Mouse (Mus musculus): ENCODE data around the gene Nrxn2. TPM values are rescaled to one million over a fixed set of nuclear protein-coding genes. Genes with fewer than 3 reads are reported as not detected.

Gene Nrxn2
- polyA plus RNA-seq, 1 experiment from 2014 or later, result 0.98 TPM

DNA sequence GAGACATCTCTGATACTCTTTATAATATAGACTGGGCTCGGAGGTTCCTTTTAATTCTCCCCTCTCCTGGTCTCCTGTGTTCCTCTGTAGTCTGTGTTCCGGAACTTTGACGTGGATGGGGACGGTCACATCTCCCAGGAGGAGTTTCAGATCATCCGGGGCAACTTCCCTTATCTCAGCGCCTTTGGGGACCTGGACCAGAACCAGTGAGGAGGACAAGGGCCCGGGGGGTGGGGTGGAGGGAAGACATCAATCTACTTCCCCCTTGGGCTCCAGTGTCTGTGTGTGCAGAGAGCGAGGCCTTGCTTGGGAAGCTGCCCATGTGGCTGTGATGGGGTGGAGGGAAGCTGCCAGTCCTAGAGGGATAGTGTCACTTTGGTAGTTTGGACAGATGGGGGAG lies 9.8 kb upstream of the Nrxn2 start:
- 75% methylated on average over 8 of the region's 8 CpGs for WGBS
- ATAC-seq (ENCODE audit: insufficient read depth, low FRiP score), result no peak

DNA sequence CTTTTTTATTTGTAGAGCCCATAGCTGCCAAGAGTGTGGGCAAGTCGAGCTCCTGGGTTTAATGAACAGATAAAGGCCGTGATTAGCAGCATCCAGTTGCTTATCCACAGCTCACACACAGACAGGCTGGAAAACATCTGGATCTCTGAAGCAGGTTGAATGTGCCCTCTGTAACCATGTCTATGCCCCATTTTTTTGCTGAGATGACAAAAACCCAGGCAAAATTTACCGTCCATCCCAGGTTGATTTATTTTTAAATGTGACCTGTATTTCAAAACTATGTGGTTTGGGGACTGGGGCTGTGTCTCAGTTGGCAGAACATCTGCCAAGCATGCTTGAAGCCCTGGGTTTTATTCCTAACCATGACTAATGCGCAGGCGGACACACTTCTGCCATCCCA lies 9.4 kb upstream of the Nrxn2 start:
- H3K9me3 ChIP-seq (replicated peaks; ENCODE audit: control insufficient read depth, low read length), result no peaks in the 10 kb centered on the region
- H3K9ac ChIP-seq (ENCODE audit: low read length), result no peak overlapping the region
- H3K4me3 ChIP-seq (replicated peaks; ENCODE audit: low read length), result no peak overlapping the region
- no peak overlapping the region for H3K27ac ChIP-seq (ENCODE audit: low read length)
- H3K4me2 ChIP-seq (ENCODE audit: low read depth, low read length), result no peak overlapping the region
- WGBS, result 79% methylated on average over 5 of the region's 5 CpGs
- no peaks in the 10 kb centered on the region for H3K27me3 ChIP-seq (ENCODE audit: control insufficient read depth, insufficient read depth, low read length)
- H3K36me3 ChIP-seq (ENCODE audit: control insufficient read depth, insufficient read depth, low read length), result no peaks in the 10 kb centered on the region
- no peaks in the 10 kb centered on the region for H3K4me1 ChIP-seq (ENCODE audit: control insufficient read depth, insufficient read depth, low read length)
- no peak for ATAC-seq (ENCODE audit: insufficient read depth, low FRiP score)

More for the DNA sequence above, 9.8 kb upstream of the Nrxn2 start:
- Histone ChIP-seq H3K4me2 (ENCODE audit: low read depth, low read length) (no peak overlapping the region), H3K9me3 (replicated peaks; ENCODE audit: control insufficient read depth, low read length) (no peaks in the 10 kb centered on the region), H3K36me3 (ENCODE audit: control insufficient read depth, insufficient read depth, low read length) (no peaks in the 10 kb centered on the region), H3K4me3 (replicated peaks; ENCODE audit: low read length) (no peak overlapping the region), H3K27ac (ENCODE audit: low read length) (no peak overlapping the region), H3K4me1 (ENCODE audit: control insufficient read depth, insufficient read depth, low read length) (no peaks in the 10 kb centered on the region), H3K27me3 (ENCODE audit: control insufficient read depth, insufficient read depth, low read length) (no peaks in the 10 kb centered on the region), H3K9ac (ENCODE audit: low read length) (no peak overlapping the region)

DNA sequence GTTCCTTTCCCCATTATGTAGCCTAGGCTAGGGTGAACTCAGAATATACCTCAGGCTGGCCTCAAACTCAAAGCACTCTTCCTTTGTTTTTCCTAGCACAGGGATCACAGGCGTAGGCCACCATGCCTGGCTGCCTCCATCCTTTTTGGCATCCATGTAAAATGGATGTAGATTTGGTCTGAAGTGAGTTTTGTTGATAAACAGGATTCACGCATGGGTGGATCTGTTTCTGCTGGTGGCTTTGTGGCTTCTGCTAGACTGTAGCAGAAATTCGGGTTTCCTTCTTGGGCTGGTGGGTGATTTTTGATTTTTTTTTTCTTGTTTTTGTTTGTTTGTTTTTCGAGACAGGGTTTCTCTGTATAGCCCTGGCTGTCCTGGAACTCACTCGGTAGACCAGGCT lies 8.6 kb upstream of the Nrxn2 start:
- Histone ChIP-seq H3K9me3 (replicated peaks; ENCODE audit: control insufficient read depth, low read length) (no peaks in the 10 kb centered on the region), H3K4me2 (ENCODE audit: low read depth, low read length) (no peak overlapping the region), H3K36me3 (ENCODE audit: control insufficient read depth, insufficient read depth, low read length) (no peaks in the 10 kb centered on the region), H3K4me1 (ENCODE audit: control insufficient read depth, insufficient read depth, low read length) (no peaks in the 10 kb centered on the region), H3K9ac (ENCODE audit: low read length) (no peak overlapping the region), H3K4me3 (replicated peaks; ENCODE audit: low read length) (no peak overlapping the region), H3K27ac (ENCODE audit: low read length) (no peak overlapping the region), H3K27me3 (ENCODE audit: control insufficient read depth, insufficient read depth, low read length) (no peaks in the 10 kb centered on the region; the same call in 1 of the 2 replicates)
- WGBS, result 71% methylated on average over 5 of the region's 5 CpGs
- ATAC-seq (ENCODE audit: insufficient read depth, low FRiP score), result no peak

DNA sequence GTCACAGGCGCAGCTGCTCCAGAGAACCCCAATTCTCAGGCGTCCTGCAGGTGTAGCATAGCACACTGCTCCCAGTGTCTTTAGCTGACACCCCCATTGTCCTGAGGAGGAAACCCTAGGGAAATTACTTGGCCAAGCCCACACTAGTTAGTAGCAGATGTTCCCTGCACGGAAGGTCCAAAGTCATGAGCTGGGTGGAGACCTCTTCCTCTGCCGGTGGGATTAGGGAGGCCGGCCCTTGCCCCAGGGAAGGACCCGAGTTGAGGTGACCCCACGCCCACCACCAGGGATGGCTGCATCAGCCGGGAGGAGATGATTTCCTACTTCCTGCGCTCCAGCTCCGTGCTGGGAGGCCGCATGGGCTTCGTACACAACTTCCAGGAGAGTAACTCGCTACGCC lies 5.7 kb upstream of the Nrxn2 start:
- no peak for ATAC-seq (ENCODE audit: insufficient read depth, low FRiP score)
- no peaks in the 10 kb centered on the region for H3K36me3 ChIP-seq (ENCODE audit: control insufficient read depth, insufficient read depth, low read length)
- H3K27ac ChIP-seq (ENCODE audit: low read length), result no peak overlapping the region
- no peak overlapping the region for H3K4me3 ChIP-seq (replicated peaks; ENCODE audit: low read length)
- H3K4me1 ChIP-seq (ENCODE audit: control insufficient read depth, insufficient read depth, low read length), result peaks cover 7% of the 10 kb centered on the region; the same call in 1 of the 2 replicates
- H3K9me3 ChIP-seq (replicated peaks; ENCODE audit: control insufficient read depth, low read length), result no peaks in the 10 kb centered on the region
- no peaks in the 10 kb centered on the region; the same call in 1 of the 2 replicates for H3K27me3 ChIP-seq (ENCODE audit: control insufficient read depth, insufficient read depth, low read length)
- WGBS, result 68% methylated on average over 14 of the region's 14 CpGs
- no peak overlapping the region for H3K4me2 ChIP-seq (ENCODE audit: low read depth, low read length)
- no peak overlapping the region for H3K9ac ChIP-seq (ENCODE audit: low read length)

DNA sequence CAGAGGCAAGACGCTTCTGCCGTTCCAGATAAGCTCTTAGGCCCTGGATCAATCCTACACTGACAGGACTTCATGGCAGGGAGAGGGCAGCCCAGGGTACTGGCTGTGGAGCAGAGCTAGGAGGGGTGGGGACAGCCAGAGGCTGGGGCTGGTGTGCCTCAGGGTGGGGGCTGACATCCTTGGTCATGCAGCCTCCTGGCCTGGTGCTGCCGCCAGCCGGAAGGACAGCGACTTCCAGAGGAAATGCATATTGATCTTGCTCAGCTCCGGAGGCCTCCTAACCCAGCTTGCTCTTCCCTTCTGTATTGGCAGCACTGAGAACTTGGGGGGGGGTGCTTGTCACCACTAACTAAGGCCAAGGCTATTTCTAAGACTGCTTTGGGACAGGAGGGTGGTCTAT lies 3.1 kb upstream of the Nrxn2 start:
- Histone ChIP-seq H3K36me3 (ENCODE audit: control insufficient read depth, insufficient read depth, low read length) (no peaks in the 10 kb centered on the region), H3K4me2 (ENCODE audit: low read depth, low read length) (no peak overlapping the region), H3K9me3 (replicated peaks; ENCODE audit: control insufficient read depth, low read length) (no peaks in the 10 kb centered on the region), H3K9ac (ENCODE audit: low read length) (no peak overlapping the region), H3K4me3 (replicated peaks; ENCODE audit: low read length) (no peak overlapping the region), H3K27ac (ENCODE audit: low read length) (no peak overlapping the region), H3K4me1 (ENCODE audit: control insufficient read depth, insufficient read depth, low read length) (peaks cover 7% of the 10 kb centered on the region; the same call in 1 of the 2 replicates), H3K27me3 (ENCODE audit: control insufficient read depth, insufficient read depth, low read length) (peaks cover 20% of the 10 kb centered on the region)
- 41% methylated on average over 6 of the region's 6 CpGs for WGBS
- ATAC-seq (ENCODE audit: insufficient read depth, low FRiP score), result no peak

DNA sequence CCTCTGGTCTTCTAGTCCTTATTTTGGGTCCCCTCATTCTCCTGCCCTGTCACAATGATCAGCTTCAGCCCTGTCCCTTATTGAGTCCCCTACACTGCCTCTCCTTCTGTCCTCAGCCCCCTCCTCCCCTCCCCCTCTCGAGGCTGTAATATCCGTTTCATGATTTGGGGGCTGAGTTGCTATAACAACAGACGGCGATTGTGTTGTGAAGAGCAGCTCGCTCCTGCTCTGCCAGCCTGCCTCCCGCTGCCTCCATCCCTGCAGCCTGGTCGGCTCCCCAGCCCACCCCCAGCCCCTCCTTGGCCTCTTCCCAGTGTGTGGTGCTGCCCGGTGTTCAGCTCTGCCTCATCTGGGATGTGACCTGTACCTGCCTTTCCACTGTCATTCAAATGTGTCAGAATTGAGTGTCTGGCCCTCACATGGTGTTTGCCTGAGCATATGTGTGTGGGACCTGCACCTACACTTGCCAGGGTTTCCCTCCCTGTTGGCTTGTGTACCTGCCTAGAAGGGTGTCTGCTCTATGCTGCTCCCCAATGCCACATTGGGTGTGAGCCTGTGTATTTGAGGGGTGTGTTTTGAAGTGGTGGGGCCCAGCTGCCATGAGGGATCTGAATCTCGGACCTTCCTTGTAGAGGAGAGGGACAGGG lies 2.3 kb upstream of the Nrxn2 start:
- peaks cover 7% of the 10 kb centered on the region; the same call in 1 of the 2 replicates for H3K4me1 ChIP-seq (ENCODE audit: control insufficient read depth, insufficient read depth, low read length)
- no peak overlapping the region for H3K4me3 ChIP-seq (replicated peaks; ENCODE audit: low read length)
- H3K27me3 ChIP-seq (ENCODE audit: control insufficient read depth, insufficient read depth, low read length), result peaks cover 28% of the 10 kb centered on the region
- H3K27ac ChIP-seq (ENCODE audit: low read length), result no peak overlapping the region
- H3K36me3 ChIP-seq (ENCODE audit: control insufficient read depth, insufficient read depth, low read length), result no peaks in the 10 kb centered on the region
- ATAC-seq (ENCODE audit: insufficient read depth, low FRiP score), result no peak
- WGBS, result 14% methylated on average over 9 of the region's 9 CpGs
- H3K9me3 ChIP-seq (replicated peaks; ENCODE audit: control insufficient read depth, low read length), result no peaks in the 10 kb centered on the region
- no peak overlapping the region for H3K9ac ChIP-seq (ENCODE audit: low read length)
- H3K4me2 ChIP-seq (ENCODE audit: low read depth, low read length), result no peak overlapping the region

DNA sequence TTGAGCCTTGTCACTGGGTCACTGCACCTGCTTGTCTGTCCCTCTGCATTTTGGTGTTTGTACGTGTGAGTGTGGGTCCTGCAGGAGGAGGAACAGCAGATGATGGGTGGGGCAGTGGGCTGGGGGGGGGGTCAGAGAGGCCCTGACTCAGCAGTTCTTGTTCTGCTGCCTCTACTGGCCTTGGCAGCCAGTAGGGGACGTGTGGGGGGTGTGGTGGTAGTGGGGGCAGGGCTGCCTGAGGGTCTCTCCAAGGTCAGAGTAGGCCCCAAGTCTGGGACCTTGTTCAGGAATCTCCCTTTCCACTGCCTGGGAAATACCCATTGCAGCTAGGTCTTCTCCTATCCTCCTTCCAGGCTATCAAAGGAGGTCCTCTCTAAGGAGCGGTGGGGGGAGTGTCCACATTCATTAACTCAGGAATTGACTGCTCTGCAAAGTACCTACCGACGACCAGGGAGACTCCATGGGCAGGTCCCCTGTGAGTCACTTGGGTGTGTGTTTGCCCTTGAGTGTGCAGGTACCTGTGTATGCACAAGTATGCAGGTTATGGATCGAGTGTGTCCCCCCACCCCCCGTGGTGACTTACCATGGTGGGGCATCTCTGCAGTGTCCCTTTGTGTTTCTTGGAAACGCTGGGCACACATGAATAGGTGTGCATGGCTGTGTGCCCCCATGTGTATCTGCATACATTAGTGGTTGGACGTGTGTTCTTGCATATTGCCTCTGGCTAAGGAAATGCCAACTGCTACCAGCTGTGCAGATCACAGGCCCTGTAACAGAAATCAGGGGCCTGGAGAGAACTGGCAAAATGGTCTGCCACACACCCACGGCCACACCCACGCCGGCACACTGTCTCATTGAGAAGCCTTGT lies 1.4 kb upstream of the Nrxn2 start:
- WGBS, result 63% methylated on average over 12 of the region's 12 CpGs
- Histone ChIP-seq H3K4me2 (ENCODE audit: low read depth, low read length) (no peak overlapping the region), H3K27me3 (ENCODE audit: control insufficient read depth, insufficient read depth, low read length) (peaks cover 31% of the 10 kb centered on the region), H3K9ac (ENCODE audit: low read length) (no peak overlapping the region), H3K36me3 (ENCODE audit: control insufficient read depth, insufficient read depth, low read length) (no peaks in the 10 kb centered on the region), H3K4me1 (ENCODE audit: control insufficient read depth, insufficient read depth, low read length) (peaks cover 7% of the 10 kb centered on the region; the same call in 1 of the 2 replicates), H3K4me3 (replicated peaks; ENCODE audit: low read length) (no peak overlapping the region), H3K9me3 (replicated peaks; ENCODE audit: control insufficient read depth, low read length) (no peaks in the 10 kb centered on the region), H3K27ac (ENCODE audit: low read length) (no peak overlapping the region)
- peak; percentile 38; the same call in 1 of the 2 replicates for ATAC-seq (ENCODE audit: insufficient read depth, low FRiP score)

DNA sequence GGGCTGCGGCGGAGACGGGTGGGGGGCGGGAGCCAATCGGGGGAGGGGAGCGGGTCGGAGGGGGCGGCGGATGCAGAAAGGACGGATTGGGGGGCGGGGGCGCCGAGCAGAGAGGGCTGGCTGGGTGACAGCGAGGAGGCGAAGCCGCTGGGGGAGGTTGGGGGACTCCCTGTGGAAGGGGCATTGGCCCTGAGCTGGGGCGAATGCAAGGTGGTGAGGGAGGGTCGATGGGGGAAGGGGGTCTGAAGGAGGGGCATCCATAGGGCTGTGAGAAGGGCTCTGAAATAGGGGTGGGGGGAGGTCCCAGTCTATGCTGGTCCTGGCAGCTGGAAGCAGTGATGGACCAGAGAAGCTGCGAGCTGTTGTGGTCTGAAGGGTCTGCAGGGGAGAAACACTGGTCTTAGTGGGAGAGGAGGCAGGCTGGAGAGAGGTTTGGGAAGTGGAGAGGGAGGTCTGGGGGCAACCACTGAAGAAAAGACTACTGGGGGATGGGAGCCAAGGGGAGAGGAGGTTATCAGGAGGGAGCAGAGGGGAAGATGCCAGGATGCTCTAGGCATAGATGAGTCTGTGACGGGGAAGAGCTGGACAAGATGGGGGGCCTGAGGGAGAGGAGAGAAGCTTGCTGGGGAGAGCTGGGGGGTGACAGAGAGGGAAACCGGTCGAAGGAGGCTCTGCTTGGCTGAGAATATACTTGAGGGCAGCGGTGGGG lies 607 bp downstream of the Nrxn2 start:
- Histone ChIP-seq H3K4me1 (ENCODE audit: control insufficient read depth, insufficient read depth, low read length) (peaks cover 7% of the 10 kb centered on the region; the same call in 1 of the 2 replicates), H3K27ac (ENCODE audit: low read length) (no peak overlapping the region), H3K27me3 (ENCODE audit: control insufficient read depth, insufficient read depth, low read length) (peaks cover 32% of the 10 kb centered on the region), H3K9ac (ENCODE audit: low read length) (no peak overlapping the region), H3K36me3 (ENCODE audit: control insufficient read depth, insufficient read depth, low read length) (no peaks in the 10 kb centered on the region), H3K4me3 (replicated peaks; ENCODE audit: low read length) (peak overlapping the region; percentile 55), H3K4me2 (ENCODE audit: low read depth, low read length) (peak overlapping the region; percentile 98; the same call in 1 of the 2 replicates), H3K9me3 (replicated peaks; ENCODE audit: control insufficient read depth, low read length) (no peaks in the 10 kb centered on the region)
- WGBS, result 12% methylated on average over 19 of the region's 23 CpGs
- no peak for ATAC-seq (ENCODE audit: insufficient read depth, low FRiP score)

Measured in stomach, embryonic 16.5 days (tissue).